26 mouse cellular contexts compared by ENCODE assay signal in the genomic region with DNA sequence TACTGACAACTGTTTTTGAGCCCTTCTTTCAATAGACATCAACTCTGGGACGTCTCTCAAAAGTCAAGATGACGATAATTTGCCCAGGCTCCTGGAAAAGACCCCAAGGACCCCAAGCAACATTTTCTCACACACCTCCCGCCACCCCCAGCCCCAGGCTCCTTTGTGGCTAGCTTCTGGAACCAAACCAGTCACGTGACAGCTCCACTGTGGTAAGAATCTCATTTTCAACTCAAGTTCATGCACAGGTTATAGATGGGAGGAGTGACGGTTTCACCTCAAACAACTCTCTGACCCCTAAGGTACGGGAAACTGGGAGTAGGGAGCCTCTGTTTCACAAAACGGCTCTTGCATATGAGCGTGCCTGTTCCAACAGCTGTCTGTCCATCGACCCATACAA. TPM values are rescaled to one million over a fixed set of nuclear protein-coding genes. Genes with fewer than 3 reads are reported as not detected.
DNase-seq lines count a peak whose midpoint lies in the region; ATAC-seq and TF ChIP-seq lines count a peak whose summit lies in the region.
"Had no signal": no experiment of that assay in that cellular context is flagged by ENCODE, and none has a peak within 500 bp of the region (broad histone marks: within the 10 kb centered on the region; RNA-seq: fewer than 3 reads in every experiment).

No protein-coding gene starts in this region.

- no peak overlapping the region for H3K27ac ChIP-seq in kidney, postnatal 0 days
- peak overlapping the region; percentile 28; the same call in 1 of the 2 replicates for H3K27ac ChIP-seq in embryonic facial prominence, embryonic 13.5 days
- H3K27ac ChIP-seq in limb, embryonic 10.5 days = 0 out of 2 replicates have a peak overlapping the region, but pooled peaks have one; percentile 21
- no peak overlapping the region for H3K27ac ChIP-seq in hindbrain, embryonic 11.5 days (ENCODE audit: low read depth, low read length)
- H3K27ac ChIP-seq: forebrain, embryonic 15.5 days; heart, adult 2 months; heart, embryonic 13.5 days; hindbrain, embryonic 12.5 days; liver, embryonic 13.5 days; stomach, postnatal 0 days had no signal

- TF ChIP-seq CTCF in kidney, postnatal 0 days (IDR thresholded peaks at IDR 0.05; ENCODE audit: low read depth) = no peak

- no peaks in the 10 kb centered on the region for H3K4me1 ChIP-seq in kidney, postnatal 0 days (replicated peaks; ENCODE audit: insufficient read depth, low read length)
- peaks cover 12% of the 10 kb centered on the region for H3K4me1 ChIP-seq in embryonic facial prominence, embryonic 13.5 days
- peaks cover 38% of the 10 kb centered on the region for H3K4me1 ChIP-seq in limb, embryonic 10.5 days
- H3K4me1 ChIP-seq in hindbrain, embryonic 11.5 days (replicated peaks; ENCODE audit: control insufficient read depth, insufficient read depth, low read length) = no peaks in the 10 kb centered on the region
- H3K4me1 ChIP-seq: liver, embryonic 13.5 days had no signal

- H3K9me3 ChIP-seq in kidney, postnatal 0 days (replicated peaks; ENCODE audit: low read length) = no peaks in the 10 kb centered on the region
- H3K9me3 ChIP-seq in embryonic facial prominence, embryonic 13.5 days = no peaks in the 10 kb centered on the region
- H3K9me3 ChIP-seq in limb, embryonic 10.5 days (replicated peaks) = no peaks in the 10 kb centered on the region
- H3K9me3 ChIP-seq in hindbrain, embryonic 11.5 days (ENCODE audit: control insufficient read depth, low read length) = no peaks in the 10 kb centered on the region
- H3K9me3 ChIP-seq: forebrain, embryonic 15.5 days; heart, embryonic 13.5 days; hindbrain, embryonic 12.5 days; liver, embryonic 13.5 days had no signal

- 45% methylated on average over 9 of the region's 9 CpGs for WGBS in kidney, postnatal 0 days
- 53% methylated on average over 9 of the region's 9 CpGs for WGBS in embryonic facial prominence, embryonic 13.5 days
- 82% methylated on average over 9 of the region's 9 CpGs for WGBS in limb, embryonic 10.5 days
- 63% methylated on average over 9 of the region's 9 CpGs for WGBS in hindbrain, embryonic 11.5 days

- no peaks in the 10 kb centered on the region for H3K36me3 ChIP-seq in kidney, postnatal 0 days (ENCODE audit: insufficient read depth, low read length)
- 0 out of 2 replicates have a peak, but pooled peaks cover 3% of the 10 kb centered on the region for H3K36me3 ChIP-seq in embryonic facial prominence, embryonic 13.5 days
- 0 out of 2 replicates have a peak, but pooled peaks cover 2% of the 10 kb centered on the region for H3K36me3 ChIP-seq in limb, embryonic 10.5 days
- no peaks in the 10 kb centered on the region for H3K36me3 ChIP-seq in hindbrain, embryonic 11.5 days (ENCODE audit: control insufficient read depth, insufficient read depth, low read length)
- H3K36me3 ChIP-seq: forebrain, embryonic 15.5 days; G1E; heart, embryonic 13.5 days; hindbrain, embryonic 12.5 days; liver, embryonic 13.5 days had no signal

- no peaks in the 10 kb centered on the region for H3K27me3 ChIP-seq in kidney, postnatal 0 days (ENCODE audit: insufficient read depth, low read length)
- H3K27me3 ChIP-seq in embryonic facial prominence, embryonic 13.5 days = no peaks in the 10 kb centered on the region
- H3K27me3 ChIP-seq in limb, embryonic 10.5 days (ENCODE audit: low read depth, poor library complexity, severe bottlenecking) = no peaks in the 10 kb centered on the region
- no peaks in the 10 kb centered on the region for H3K27me3 ChIP-seq in hindbrain, embryonic 11.5 days (ENCODE audit: control insufficient read depth, insufficient read depth, low read length)
- H3K27me3 ChIP-seq: forebrain, embryonic 15.5 days; heart, embryonic 13.5 days; hindbrain, embryonic 12.5 days; liver, embryonic 13.5 days had no signal

- peak overlapping the region; percentile 10; the same call in 1 of the 2 replicates for H3K4me2 ChIP-seq in kidney, postnatal 0 days (ENCODE audit: low read length)
- no peak overlapping the region for H3K4me2 ChIP-seq in embryonic facial prominence, embryonic 13.5 days
- no peak overlapping the region for H3K4me2 ChIP-seq in hindbrain, embryonic 11.5 days (replicated peaks; ENCODE audit: low read depth, low read length)
- H3K4me2 ChIP-seq: forebrain, embryonic 15.5 days; heart, embryonic 13.5 days; hindbrain, embryonic 12.5 days; liver, embryonic 13.5 days; midbrain, embryonic 11.5 days had no signal

- H3K9ac ChIP-seq in kidney, postnatal 0 days (ENCODE audit: low read depth, low read length) = no peak overlapping the region
- no peak overlapping the region for H3K9ac ChIP-seq in embryonic facial prominence, embryonic 13.5 days
- H3K9ac ChIP-seq in hindbrain, embryonic 11.5 days (ENCODE audit: low read depth, low read length) = no peak overlapping the region
- H3K9ac ChIP-seq: forebrain, embryonic 15.5 days; heart, embryonic 13.5 days; hindbrain, embryonic 12.5 days; liver, embryonic 13.5 days had no signal

- ATAC-seq in kidney, postnatal 0 days (replicated peaks; ENCODE audit: low FRiP score, low read depth) = no peak
- no peak for ATAC-seq in embryonic facial prominence, embryonic 13.5 days (ENCODE audit: insufficient number of reproducible peaks, insufficient read depth, low FRiP score, low TSS enrichment, low read depth)
- no peak for ATAC-seq in hindbrain, embryonic 11.5 days (ENCODE audit: low FRiP score)
- ATAC-seq: forebrain, embryonic 15.5 days had no signal

- DNase-seq in kidney, postnatal 0 days (ENCODE audit: low spot score) = no peak
- no peak for DNase-seq in kidney, postnatal 14 days
- DNase-seq in limb, embryonic 10.5 days (ENCODE audit: low spot score) = no peak
- DNase-seq in naive thymus-derived CD4-positive, alpha-beta T cell, adult 2 months (ENCODE audit: low read depth) = peak; percentile 4
- no peak for DNase-seq in hindbrain, embryonic 11.5 days (ENCODE audit: low spot score)
- DNase-seq in retina, embryonic 14.5 days (ENCODE audit: low spot score) = no peak
- DNase-seq: adrenal gland, adult 8-10 months; cerebellum, adult 18-20 months; cerebellum, postnatal 14 days; gastrocnemius, postnatal 36 days; heart, adult 2 months; heart, postnatal 14 days; kidney, adult 18-20 months; layer of hippocampus, adult 9-11 months; liver, embryonic 13.5 days; lung, adult 2 months; lung, postnatal 14 days; right cerebral cortex, postnatal 14 days; thymus, postnatal 14 days had no signal

- no peak overlapping the region for H3K4me3 ChIP-seq in kidney, postnatal 0 days (replicated peaks; ENCODE audit: low read depth, low read length)
- H3K4me3 ChIP-seq in embryonic facial prominence, embryonic 13.5 days = no peak overlapping the region
- no peak overlapping the region for H3K4me3 ChIP-seq in limb, embryonic 10.5 days
- H3K4me3 ChIP-seq in hindbrain, embryonic 11.5 days (ENCODE audit: low read depth, low read length) = no peak overlapping the region
- H3K4me3 ChIP-seq: forebrain, embryonic 15.5 days; heart, adult 2 months; heart, embryonic 13.5 days; hindbrain, embryonic 12.5 days; liver, embryonic 13.5 days had no signal

RNA-seq across cellular contexts. Expression of a gene that starts 25.2 kb away (rescaled TPM):
- polyA plus RNA-seq in kidney, postnatal 0 days (2015; fragmentation: Nextera tagmentation; extraction: Ambion mirVana) = 5.5 and 5.9 TPM in 2 replicates
- 5.9 and 7.5 TPM in 2 replicates for polyA plus RNA-seq in embryonic facial prominence, embryonic 13.5 days (2015; fragmentation: Nextera tagmentation; extraction: Ambion mirVana)
- 4.3 and 4.7 TPM in 2 replicates for polyA plus RNA-seq in limb, embryonic 10.5 days (2016; fragmentation: Nextera tagmentation; extraction: Ambion mirVana)
- 5.2 and 6.5 TPM in 2 replicates for polyA plus RNA-seq in hindbrain, embryonic 11.5 days (2014; fragmentation: Nextera tagmentation; extraction: Ambion mirVana)
- polyA plus RNA-seq: G1E had no signal

Comparison
In these comparisons a context has a peak if more than half of its experiments do, and no peak if none do; other contexts are left out.
1. H3K27ac ChIP-seq: peak in embryonic facial prominence, embryonic 13.5 days (single experiment) and limb, embryonic 10.5 days (single experiment); none in kidney, postnatal 0 days (single experiment) and hindbrain, embryonic 11.5 days (single experiment).